Mouse (Mus musculus) C2C12 (cell line): ENCODE data around the gene Bcor. TPM values are rescaled to one million over a fixed set of nuclear protein-coding genes. Genes with fewer than 3 reads are reported as not detected.

Experiments used
- H3K27me3 ChIP-seq: one replicate; pipeline ENCODE4 v1.6.1; 2011; ENCODE audit not compliant: control insufficient read depth, insufficient read depth, insufficient read length
- H3K36me3 ChIP-seq: one replicate; pipeline ENCODE4 v1.6.1; 2011; ENCODE audit not compliant: control insufficient read depth, insufficient read depth
- H3K4me3 ChIP-seq: one replicate; pipeline ENCODE4 v1.5.1; 2011; ENCODE audit warnings: mild to moderate bottlenecking, control low read depth; ENCODE audit not compliant: poor library complexity, insufficient read depth, severe bottlenecking
- H3K79me2 ChIP-seq: one replicate; pipeline ENCODE4 v1.6.1; 2011; ENCODE audit not compliant: control insufficient read depth, insufficient read depth
- H3K79me3 ChIP-seq: one replicate; pipeline ENCODE4 v1.6.1; 2011; ENCODE audit warnings: low read depth, control low read depth
- H3ac ChIP-seq: one replicate; pipeline ENCODE3; 2011; ENCODE audit warnings: low read depth; ENCODE audit not compliant: control insufficient read depth, insufficient read length
- CEBPB ChIP-seq: IDR thresholded peaks from one replicate; pipeline ENCODE4 v1.6.1; 2011; ENCODE audit warnings: low read depth, mild to moderate bottlenecking, control low read depth, moderate library complexity
- CTCF ChIP-seq: IDR thresholded peaks from one replicate; pipeline ENCODE4 v1.5.1; 2011; ENCODE audit not compliant: control insufficient read depth, insufficient read depth, insufficient read length
- FOSL1 ChIP-seq: IDR thresholded peaks from one replicate; pipeline ENCODE4 v1.8.0; 2011; ENCODE audit warnings: mild to moderate bottlenecking, low read length; ENCODE audit not compliant: poor library complexity, insufficient read depth, severe bottlenecking
- MAX ChIP-seq: IDR thresholded peaks from one replicate; pipeline ENCODE4 v1.6.1; 2011; ENCODE audit warnings: mild to moderate bottlenecking, control low read depth
- MYOD1 ChIP-seq: IDR thresholded peaks from one replicate; pipeline ENCODE4 v1.6.1; 2011; ENCODE audit warnings: low read depth; ENCODE audit not compliant: control insufficient read depth, insufficient read length
- MYOG ChIP-seq: IDR thresholded peaks from one replicate; pipeline ENCODE4 v1.6.1; 2011; ENCODE audit not compliant: control insufficient read depth, insufficient read length; ENCODE audit errors: extremely low read depth
- USF1 ChIP-seq: IDR thresholded peaks from one replicate; pipeline ENCODE4 v1.6.1; 2011; ENCODE audit warnings: low read depth, mild to moderate bottlenecking, control low read depth, moderate library complexity
- polyA plus RNA-seq: library from polyadenylated mRNA; unstranded; fragments of >200 nt; fragmentation: generic; extraction: Trizol; gene quantifications from one replicate; pipeline ENCODE4 v1.2.1, GENCODE M21; 2012; ENCODE audit warnings: missing spikeins

The Bcor gene
- polyA plus RNA-seq, 1 experiment = 15.2 TPM

- H3K4me3 ChIP-seq = no peak overlapping the region
- H3K79me3 ChIP-seq = peaks cover 3% of the 10 kb centered on the region
- no peaks in the 10 kb centered on the region for H3K27me3 ChIP-seq
- H3K36me3 ChIP-seq = no peaks in the 10 kb centered on the region
- peaks cover 13% of the 10 kb centered on the region for H3K79me2 ChIP-seq
- no peak for TF ChIP-seq USF1
- TF ChIP-seq CTCF = no peak
- TF ChIP-seq FOSL1 = no peak
- TF ChIP-seq MYOG = no peak
- TF ChIP-seq CEBPB = no peak
- no peak for TF ChIP-seq MAX
- no peak for TF ChIP-seq MYOD1
- no peak overlapping the region for H3ac ChIP-seq
Measured at GRCm38 (mm10) chrX:12105358-12105757, 54.8 kb downstream of the Bcor start.

GRCm38 (mm10) chrX:12096783-12097526, 63.2 kb downstream of the Bcor start:
- Histone ChIP-seq H3ac (no peak overlapping the region), H3K79me2 (no peaks in the 10 kb centered on the region), H3K79me3 (no peaks in the 10 kb centered on the region), H3K4me3 (no peak overlapping the region), H3K27me3 (no peaks in the 10 kb centered on the region), H3K36me3 (no peaks in the 10 kb centered on the region)
- TF ChIP-seq CEBPB (no peak), MAX (no peak), MYOD1 (no peak)

GRCm38 (mm10) chrX:12093371-12093770, 66.8 kb downstream of the Bcor start:
- Histone ChIP-seq H3K36me3 (no peaks in the 10 kb centered on the region), H3K79me2 (no peaks in the 10 kb centered on the region), H3K4me3 (no peak overlapping the region), H3ac (no peak overlapping the region), H3K79me3 (no peaks in the 10 kb centered on the region), H3K27me3 (no peaks in the 10 kb centered on the region)
- TF ChIP-seq FOSL1 (no peak), CEBPB (no peak), MAX (no peak), MYOD1 (no peak), USF1 (no peak), CTCF (no peak), MYOG (no peak)

- H3K27me3 ChIP-seq = no peaks in the 10 kb centered on the region
- H3K79me3 ChIP-seq = no peaks in the 10 kb centered on the region
- H3K79me2 ChIP-seq = no peaks in the 10 kb centered on the region
- no peaks in the 10 kb centered on the region for H3K36me3 ChIP-seq
- no peak for TF ChIP-seq CTCF
- no peak for TF ChIP-seq MYOD1
- no peak for TF ChIP-seq MYOG
- TF ChIP-seq CEBPB = no peak
- no peak for TF ChIP-seq MAX
- H3K4me3 ChIP-seq = peak overlapping the region; percentile 6
- H3ac ChIP-seq = peak overlapping the region; percentile 44
Measured at GRCm38 (mm10) chrX:12091431-12092061, 68.6 kb downstream of the Bcor start.

GRCm38 (mm10) chrX:12090871-12091404, 69.2 kb downstream of the Bcor start:
- Histone ChIP-seq H3K36me3 (no peaks in the 10 kb centered on the region), H3K79me3 (peaks cover 3% of the 10 kb centered on the region), H3ac (peak overlapping the region; percentile 57), H3K79me2 (no peaks in the 10 kb centered on the region), H3K27me3 (no peaks in the 10 kb centered on the region), H3K4me3 (no peak overlapping the region)
- TF ChIP-seq MYOG (no peak), USF1 (no peak), MAX (no peak), FOSL1 (no peak), CEBPB (no peak), CTCF (no peak), MYOD1 (no peak)
